Mouse (Mus musculus): ENCODE results near the gene Akp3. TPM values are rescaled to one million over a fixed set of nuclear protein-coding genes. Genes with fewer than 3 reads are reported as not detected.

Akp3 gene
- total RNA-seq (2014; rRNA removed) (not detected in 2 replicates), polyA plus RNA-seq (2012; rRNA removed) (not detected in 2 replicates)

DNA sequence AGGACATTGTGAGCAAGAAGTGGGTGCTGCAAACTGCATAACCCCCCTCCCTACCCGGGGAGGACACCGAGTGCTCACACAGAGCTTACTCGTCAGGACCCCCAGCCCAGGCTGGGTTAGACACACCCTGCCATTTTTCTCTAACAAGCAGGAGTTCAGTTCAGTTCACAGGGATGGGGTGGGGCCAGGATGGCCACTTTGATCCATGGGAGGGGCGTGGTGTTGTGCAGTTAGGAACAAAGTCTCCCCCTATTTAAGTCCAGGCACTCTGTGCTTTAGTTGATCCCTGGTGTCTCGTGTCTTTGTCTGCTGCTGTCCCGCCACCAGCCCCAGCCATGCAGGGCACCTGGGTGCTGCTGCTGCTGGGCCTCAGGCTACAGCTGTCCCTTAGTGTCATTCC lies at the start of gene Akp3:
Gene Akp3 (plus strand): TSS at position 301 of the 400 bp plus-strand sequence.
- TF ChIP-seq CTCF (IDR thresholded peaks at IDR 0.05; ENCODE audit: low read depth, low read length) (no peak), POLR2A (IDR thresholded peaks at IDR 0.05; ENCODE audit: extremely low read depth, insufficient read depth, low read length) (no peak)
- DNase-seq (ENCODE audit: extremely low read depth, low read depth, low spot score) = no peak
- no peak within 1 kb of the TSS for H3K27ac ChIP-seq (replicated peaks; ENCODE audit: insufficient read depth, low read depth, low read length)
- H3K79me2 ChIP-seq (ENCODE audit: control insufficient read depth, insufficient read depth, low read length) = no peaks in the 10 kb centered on the region
- H3K36me3 ChIP-seq (ENCODE audit: control insufficient read depth, insufficient read depth, low read length) = no peaks in the 10 kb centered on the region
- H3K4me1 ChIP-seq (ENCODE audit: control insufficient read depth, insufficient read depth, low read length) = no peaks in the 10 kb centered on the region
- no peak within 1 kb of the TSS for H3K4me3 ChIP-seq (ENCODE audit: insufficient read depth, low read depth, low read length)
- H3K9ac ChIP-seq (ENCODE audit: low read depth, low read length) = no peak within 1 kb of the TSS
- WGBS = 86% methylated on average over 6 of the region's 6 CpGs
- peaks cover 8% of the 10 kb centered on the region; the same call in 1 of the 2 replicates for H3K27me3 ChIP-seq (ENCODE audit: control insufficient read depth, insufficient read depth, low read length)

DNA sequence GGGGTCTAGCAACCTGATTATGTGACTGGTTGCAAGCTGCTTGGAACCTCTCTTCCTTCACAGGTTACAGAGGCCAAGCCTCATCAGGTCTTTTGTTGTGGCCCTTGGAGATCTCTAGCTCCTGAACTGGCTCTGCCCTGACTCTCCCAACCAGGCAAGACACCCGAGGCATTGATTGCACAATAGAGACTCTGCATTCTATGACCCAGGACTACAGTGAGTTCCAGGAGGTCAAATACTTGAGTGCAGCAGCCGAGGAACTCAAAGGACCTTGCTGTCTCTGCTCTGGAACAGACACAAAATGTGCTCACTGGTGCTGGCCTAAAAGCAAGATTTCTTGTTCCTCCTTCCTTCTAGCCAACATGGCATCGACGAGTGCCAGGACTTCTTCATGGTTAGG lies 38.6 kb upstream of the Akp3 start:
- Histone ChIP-seq H3K9ac (ENCODE audit: low read depth, low read length) (no peak overlapping the region), H3K4me1 (ENCODE audit: control insufficient read depth, insufficient read depth, low read length) (no peaks in the 10 kb centered on the region), H3K4me3 (ENCODE audit: insufficient read depth, low read depth, low read length) (no peak overlapping the region), H3K27me3 (ENCODE audit: control insufficient read depth, insufficient read depth, low read length) (no peaks in the 10 kb centered on the region), H3K27ac (replicated peaks; ENCODE audit: insufficient read depth, low read depth, low read length) (no peak overlapping the region), H3K36me3 (ENCODE audit: control insufficient read depth, insufficient read depth, low read length) (no peaks in the 10 kb centered on the region), H3K79me2 (ENCODE audit: control insufficient read depth, insufficient read depth, low read length) (no peaks in the 10 kb centered on the region)
- 49% methylated on average over 4 of the region's 4 CpGs for WGBS
- TF ChIP-seq CTCF (IDR thresholded peaks at IDR 0.05; ENCODE audit: low read depth, low read length) (no peak), POLR2A (IDR thresholded peaks at IDR 0.05; ENCODE audit: extremely low read depth, insufficient read depth, low read length) (no peak)
- DNase-seq (ENCODE audit: extremely low read depth, low read depth, low spot score) = peak; percentile 25

DNA sequence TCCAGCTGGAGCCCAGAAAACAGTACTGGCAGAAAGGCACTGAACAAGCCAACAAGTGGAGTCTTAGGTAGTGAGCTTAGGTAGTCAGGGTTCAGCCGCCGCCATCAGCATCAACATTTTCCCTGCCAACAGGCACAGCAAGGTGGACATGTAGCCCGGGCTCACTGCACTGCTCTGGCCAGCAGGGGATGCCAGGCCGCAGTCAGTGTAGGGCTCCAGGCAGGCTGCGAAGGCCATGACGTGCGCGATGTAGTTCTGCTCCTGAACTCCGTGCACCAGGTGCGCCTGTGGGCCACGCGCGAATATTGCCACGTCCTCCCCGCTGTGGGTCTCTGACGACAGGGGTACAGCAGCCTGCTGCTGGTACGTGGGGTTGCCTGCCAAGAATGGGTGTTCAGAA lies 37.8 kb upstream of the Akp3 start:
- Histone ChIP-seq H3K4me3 (ENCODE audit: insufficient read depth, low read depth, low read length) (no peak overlapping the region), H3K9ac (ENCODE audit: low read depth, low read length) (no peak overlapping the region), H3K4me1 (ENCODE audit: control insufficient read depth, insufficient read depth, low read length) (no peaks in the 10 kb centered on the region), H3K27me3 (ENCODE audit: control insufficient read depth, insufficient read depth, low read length) (no peaks in the 10 kb centered on the region), H3K27ac (replicated peaks; ENCODE audit: insufficient read depth, low read depth, low read length) (no peak overlapping the region), H3K79me2 (ENCODE audit: control insufficient read depth, insufficient read depth, low read length) (no peaks in the 10 kb centered on the region), H3K36me3 (ENCODE audit: control insufficient read depth, insufficient read depth, low read length) (no peaks in the 10 kb centered on the region)
- TF ChIP-seq CTCF (IDR thresholded peaks at IDR 0.05; ENCODE audit: low read depth, low read length) = no peak
- TF ChIP-seq POLR2A (IDR thresholded peaks at IDR 0.05; ENCODE audit: extremely low read depth, insufficient read depth, low read length) = no peak
- no peak for DNase-seq (ENCODE audit: extremely low read depth, low read depth, low spot score)
- 66% methylated on average over 17 of the region's 17 CpGs for WGBS

DNA sequence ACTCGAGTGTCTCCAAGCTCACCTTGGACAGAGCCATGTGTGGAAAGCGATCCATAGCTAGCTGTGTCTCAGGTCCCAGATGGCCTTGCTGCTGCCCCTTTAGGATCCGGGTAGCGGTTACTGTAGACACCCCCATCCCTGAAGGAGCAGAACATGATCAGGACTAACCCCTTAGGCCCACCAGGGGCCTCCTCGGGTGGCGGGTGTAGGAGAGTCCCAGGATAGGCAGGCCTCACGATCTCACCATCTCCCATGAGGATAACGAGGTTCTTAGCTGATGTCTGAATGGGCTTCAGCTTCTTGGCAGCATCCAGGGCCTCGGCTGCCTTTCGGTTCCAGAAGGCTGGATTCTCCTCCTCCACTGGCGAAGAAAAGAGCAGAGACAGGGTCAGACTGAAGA lies 35.5 kb upstream of the Akp3 start:
- Histone ChIP-seq H3K9ac (ENCODE audit: low read depth, low read length) (no peak overlapping the region), H3K27me3 (ENCODE audit: control insufficient read depth, insufficient read depth, low read length) (no peaks in the 10 kb centered on the region), H3K79me2 (ENCODE audit: control insufficient read depth, insufficient read depth, low read length) (no peaks in the 10 kb centered on the region), H3K4me3 (ENCODE audit: insufficient read depth, low read depth, low read length) (no peak overlapping the region), H3K36me3 (ENCODE audit: control insufficient read depth, insufficient read depth, low read length) (no peaks in the 10 kb centered on the region), H3K4me1 (ENCODE audit: control insufficient read depth, insufficient read depth, low read length) (no peaks in the 10 kb centered on the region), H3K27ac (replicated peaks; ENCODE audit: insufficient read depth, low read depth, low read length) (no peak overlapping the region)
- no peak for DNase-seq (ENCODE audit: extremely low read depth, low read depth, low spot score)
- 89% methylated on average over 11 of the region's 11 CpGs for WGBS
- TF ChIP-seq CTCF (IDR thresholded peaks at IDR 0.05; ENCODE audit: low read depth, low read length) = no peak
- no peak for TF ChIP-seq POLR2A (IDR thresholded peaks at IDR 0.05; ENCODE audit: extremely low read depth, insufficient read depth, low read length)

DNA sequence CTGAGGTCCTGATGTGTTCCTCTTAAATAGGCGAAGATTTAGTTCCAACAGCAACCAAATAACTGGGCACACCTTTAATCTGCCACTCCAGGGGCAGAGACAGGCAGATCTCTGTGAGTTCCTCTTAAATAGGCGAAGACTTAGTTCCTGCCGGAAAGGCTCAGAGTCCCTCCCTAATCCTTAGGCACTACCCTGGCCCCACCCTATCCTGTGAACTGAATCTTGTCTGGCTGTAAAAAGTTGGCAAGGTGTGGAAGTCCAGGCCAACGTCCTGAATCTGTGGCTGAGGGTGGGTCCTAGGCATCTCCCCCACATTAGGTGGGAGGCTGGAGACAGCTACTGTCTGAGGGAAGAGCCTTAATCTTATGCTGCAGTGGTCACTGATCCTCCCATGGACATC lies 34.9 kb upstream of the Akp3 start, which contains the start of gene Alppl2:
Gene Alppl2 (minus strand): TSS at position 101 of the 400 bp plus-strand sequence.
- H3K4me3 ChIP-seq (ENCODE audit: insufficient read depth, low read depth, low read length) = no peak within 1 kb of the TSS
- H3K27me3 ChIP-seq (ENCODE audit: control insufficient read depth, insufficient read depth, low read length) = no peaks in the 10 kb centered on the region
- H3K27ac ChIP-seq (replicated peaks; ENCODE audit: insufficient read depth, low read depth, low read length) = no peak within 1 kb of the TSS
- WGBS = 84% methylated on average over 4 of the region's 4 CpGs
- TF ChIP-seq POLR2A (IDR thresholded peaks at IDR 0.05; ENCODE audit: extremely low read depth, insufficient read depth, low read length) (no peak), CTCF (IDR thresholded peaks at IDR 0.05; ENCODE audit: low read depth, low read length) (no peak)
- H3K4me1 ChIP-seq (ENCODE audit: control insufficient read depth, insufficient read depth, low read length) = no peaks in the 10 kb centered on the region
- H3K36me3 ChIP-seq (ENCODE audit: control insufficient read depth, insufficient read depth, low read length) = no peaks in the 10 kb centered on the region
- H3K9ac ChIP-seq (ENCODE audit: low read depth, low read length) = no peak within 1 kb of the TSS
- no peak for DNase-seq (ENCODE audit: extremely low read depth, low read depth, low spot score)
- H3K79me2 ChIP-seq (ENCODE audit: control insufficient read depth, insufficient read depth, low read length) = no peaks in the 10 kb centered on the region

GRCm38 (mm10) chr1:87095642-87096041 lies 29.1 kb upstream of the Akp3 start:
- 78% methylated on average over 8 of the region's 8 CpGs for WGBS
- Histone ChIP-seq H3K4me1 (ENCODE audit: control insufficient read depth, insufficient read depth, low read length) (no peaks in the 10 kb centered on the region), H3K9ac (ENCODE audit: low read depth, low read length) (no peak overlapping the region), H3K36me3 (ENCODE audit: control insufficient read depth, insufficient read depth, low read length) (no peaks in the 10 kb centered on the region), H3K4me3 (ENCODE audit: insufficient read depth, low read depth, low read length) (no peak overlapping the region), H3K27ac (replicated peaks; ENCODE audit: insufficient read depth, low read depth, low read length) (no peak overlapping the region), H3K27me3 (ENCODE audit: control insufficient read depth, insufficient read depth, low read length) (0 out of 2 replicates have a peak, but pooled peaks cover 3% of the 10 kb centered on the region), H3K79me2 (ENCODE audit: control insufficient read depth, insufficient read depth, low read length) (no peaks in the 10 kb centered on the region)
- TF ChIP-seq CTCF (IDR thresholded peaks at IDR 0.05; ENCODE audit: low read depth, low read length) (no peak), POLR2A (IDR thresholded peaks at IDR 0.05; ENCODE audit: extremely low read depth, insufficient read depth, low read length) (no peak)
- no peak for DNase-seq (ENCODE audit: extremely low read depth, low read depth, low spot score)

Measured in liver, adult 2 months (tissue).